Mouse (Mus musculus): ENCODE data around the gene Sim2. TPM values are rescaled to one million over a fixed set of nuclear protein-coding genes. Genes with fewer than 3 reads are reported as not detected.

Gene Sim2
- total RNA-seq, 2 experiments from 2014 or later = 0.30 to 0.47 TPM

- no peak for DNase-seq (ENCODE audit: low spot score in 2 of 2)
These were observed 6.2 kb upstream of the Sim2 start for GRCm38 (mm10) chr16:94078318-94079074.

GRCm38 (mm10) chr16:94079075-94079855 lies 5.5 kb upstream of the Sim2 start:
- no peak for DNase-seq (ENCODE audit: low spot score in 2 of 2)

DNA sequence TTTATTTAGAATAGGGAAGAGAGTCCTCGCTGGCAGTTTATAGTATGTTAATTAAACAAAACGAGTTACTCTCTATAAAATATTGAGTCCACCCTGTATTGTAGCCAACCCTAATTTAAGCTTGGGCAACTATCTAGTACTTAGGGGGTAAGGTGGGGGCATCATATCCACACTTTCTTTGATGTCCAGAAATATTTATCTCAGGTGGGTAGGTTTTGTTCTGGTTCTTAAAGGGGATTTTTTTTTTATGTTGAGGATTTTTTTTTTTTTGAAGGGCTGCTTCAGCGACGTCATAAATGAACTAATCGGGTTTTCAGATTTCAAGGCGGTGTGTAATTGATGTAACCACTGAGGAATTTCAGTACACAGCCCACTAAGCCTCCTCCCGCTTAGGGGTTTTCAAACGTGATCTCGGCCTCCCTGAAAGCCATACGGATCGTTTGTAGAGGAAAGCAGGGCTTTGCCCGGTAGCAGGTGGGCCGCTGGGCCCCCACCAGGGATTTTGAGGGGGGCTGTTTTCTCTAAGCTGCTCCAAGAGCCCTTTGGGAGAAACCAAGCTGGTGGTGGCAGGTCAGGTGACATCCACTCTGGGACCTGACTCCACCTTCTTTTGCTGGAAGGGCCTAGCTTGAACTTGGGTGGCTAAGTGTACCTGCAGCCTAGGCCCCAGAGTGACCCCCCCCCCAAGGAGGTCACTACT lies 4.7 kb upstream of the Sim2 start:
- DNase-seq (ENCODE audit: low spot score in 2 of 2) = no peak

DNA sequence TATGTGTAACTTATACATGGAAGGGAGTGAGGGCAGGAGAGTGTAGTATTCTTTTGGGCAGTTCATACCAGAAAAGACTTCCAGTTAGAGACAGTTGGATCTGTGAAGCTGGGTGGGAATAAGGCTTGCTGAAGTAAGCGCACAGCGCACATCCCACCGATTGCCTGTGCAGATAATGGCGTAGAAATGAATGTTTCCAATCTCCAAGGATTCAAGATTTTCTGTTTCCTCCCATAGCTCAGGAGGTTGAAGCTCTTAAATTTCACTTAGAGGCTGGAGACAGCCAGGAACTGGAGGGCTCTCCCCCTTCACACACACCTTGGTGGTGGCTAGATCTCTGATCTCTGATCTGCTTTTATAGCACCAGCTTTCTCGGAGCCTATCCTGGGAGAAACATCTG lies 3.1 kb upstream of the Sim2 start:
- no peak for DNase-seq (ENCODE audit: low spot score in 2 of 2)

GRCm38 (mm10) chr16:94081996-94082708 lies 2.6 kb upstream of the Sim2 start:
- DNase-seq (ENCODE audit: low spot score in 2 of 2) = no peak

DNA sequence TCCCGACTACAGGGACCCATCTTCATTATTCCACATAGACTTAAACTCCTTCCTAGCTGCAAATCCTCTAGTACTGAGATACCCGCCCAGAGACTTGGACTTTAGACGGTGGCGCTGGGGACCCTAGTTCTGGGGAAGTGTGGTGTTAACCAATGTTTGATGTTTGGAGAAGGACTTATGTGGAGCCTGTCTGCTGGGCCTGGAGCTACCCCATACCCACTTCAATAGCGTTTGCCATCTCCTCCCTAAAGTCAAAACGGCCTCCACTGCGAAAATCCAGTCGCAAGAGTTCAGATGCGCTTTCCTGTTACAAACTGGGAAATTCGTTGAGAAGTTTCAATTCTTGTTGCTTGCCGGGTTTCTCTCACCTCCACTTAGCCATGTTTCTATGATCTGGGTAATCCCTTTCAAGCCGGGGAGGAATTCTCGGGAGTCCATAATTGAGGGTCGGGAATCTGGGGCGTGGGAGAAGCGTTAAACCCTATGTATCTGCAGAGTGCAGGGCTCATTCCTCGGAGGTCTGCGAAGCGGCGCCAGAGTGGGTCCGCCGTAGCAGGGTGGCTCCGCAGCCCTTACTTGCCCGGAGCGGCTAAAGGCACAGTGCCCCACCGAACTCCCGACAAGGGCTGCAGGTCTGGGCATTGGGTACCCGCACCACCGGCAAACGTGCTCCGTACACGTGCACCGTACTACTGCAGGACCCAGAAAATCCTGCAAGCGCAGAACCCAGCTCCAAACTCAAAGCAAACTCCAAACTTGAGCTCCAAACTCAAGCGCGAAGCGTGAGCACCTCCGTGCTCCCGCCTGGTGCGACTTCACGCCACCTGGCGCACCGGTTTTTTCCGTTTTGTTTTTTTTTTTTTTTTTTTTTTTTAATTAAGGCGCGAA lies 1.5 kb upstream of the Sim2 start:
- DNase-seq (ENCODE audit: low spot score in 2 of 2) = no peak

- no peak for DNase-seq (ENCODE audit: low spot score in 2 of 2)
These were observed 744 bp upstream of the Sim2 start for GRCm38 (mm10) chr16:94083848-94084525.

DNA sequence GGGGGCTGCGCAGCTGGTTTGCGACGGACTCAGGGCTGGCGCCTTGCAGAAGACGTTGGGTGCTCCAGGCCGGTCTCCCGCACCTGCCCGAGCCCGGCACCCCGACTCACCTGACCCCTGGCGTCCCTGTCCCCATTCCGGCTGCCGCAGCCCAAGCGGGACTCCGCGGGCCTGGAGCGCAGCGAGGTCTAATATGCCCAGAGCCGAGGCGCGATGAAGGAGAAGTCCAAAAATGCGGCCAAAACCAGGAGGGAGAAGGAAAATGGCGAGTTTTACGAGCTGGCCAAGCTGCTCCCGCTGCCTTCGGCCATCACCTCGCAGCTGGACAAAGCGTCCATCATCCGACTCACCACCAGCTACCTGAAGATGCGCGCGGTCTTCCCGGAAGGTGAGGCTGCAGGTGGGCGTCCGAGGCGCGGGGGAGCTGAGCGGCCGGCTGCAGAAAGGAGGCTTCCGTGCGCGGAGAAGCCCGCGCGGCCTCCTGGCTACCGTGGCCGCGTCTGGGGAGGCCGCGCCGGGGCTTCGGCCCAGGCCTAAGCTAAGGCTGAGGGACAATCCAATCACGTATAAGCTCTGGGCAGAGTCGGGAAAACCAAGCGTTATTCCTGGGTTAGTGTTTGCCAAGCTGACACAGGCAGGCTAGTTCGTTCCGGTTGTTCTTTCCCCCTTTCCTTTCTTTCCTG lies 1.0 kb downstream of the Sim2 start:
- DNase-seq (ENCODE audit: low spot score in 2 of 2) = no peak

DNA sequence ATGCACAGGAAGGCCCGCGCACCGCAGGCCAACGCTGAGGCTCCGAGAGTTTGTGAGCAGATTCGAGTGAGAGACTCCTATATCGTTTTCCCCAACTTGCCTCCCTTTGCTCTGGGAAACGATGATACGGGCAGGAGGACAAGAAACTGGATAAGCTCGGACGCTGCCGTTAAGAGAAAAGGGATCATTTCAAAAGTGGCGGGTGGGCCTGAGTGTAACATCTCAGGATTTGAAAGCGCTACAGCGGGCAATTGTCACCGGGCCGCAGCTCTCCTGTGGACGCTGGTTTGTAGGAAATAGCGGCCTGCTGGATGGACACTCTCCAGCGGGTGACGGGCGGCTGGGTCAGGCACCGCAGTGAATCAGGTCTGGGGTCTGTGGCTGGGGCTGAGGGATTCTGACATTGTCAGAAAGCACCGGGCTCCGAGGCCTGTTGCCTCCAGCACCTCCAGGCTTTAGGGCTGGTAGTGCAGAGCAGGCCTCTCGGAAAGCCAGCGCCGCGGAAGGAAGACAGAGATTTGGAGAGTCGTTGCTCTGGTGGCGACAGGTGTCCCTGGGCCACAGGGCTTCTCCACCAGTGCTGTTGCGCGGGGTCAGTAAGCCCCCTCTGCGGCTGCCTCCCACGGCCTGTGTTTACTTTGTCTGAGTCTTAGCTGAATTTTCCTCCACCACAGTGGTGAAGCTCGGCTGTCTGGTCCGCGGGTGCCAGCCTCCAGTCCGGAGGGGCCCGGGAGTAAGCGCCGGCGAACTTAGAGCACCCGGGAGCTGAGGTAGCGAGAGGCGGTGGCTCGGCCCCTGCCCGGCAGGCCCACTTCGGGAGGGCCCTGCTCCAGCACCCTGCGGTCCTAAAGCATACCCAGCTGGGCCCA lies 2.2 kb downstream of the Sim2 start:
- no peak for DNase-seq (ENCODE audit: low spot score in 2 of 2)

DNA sequence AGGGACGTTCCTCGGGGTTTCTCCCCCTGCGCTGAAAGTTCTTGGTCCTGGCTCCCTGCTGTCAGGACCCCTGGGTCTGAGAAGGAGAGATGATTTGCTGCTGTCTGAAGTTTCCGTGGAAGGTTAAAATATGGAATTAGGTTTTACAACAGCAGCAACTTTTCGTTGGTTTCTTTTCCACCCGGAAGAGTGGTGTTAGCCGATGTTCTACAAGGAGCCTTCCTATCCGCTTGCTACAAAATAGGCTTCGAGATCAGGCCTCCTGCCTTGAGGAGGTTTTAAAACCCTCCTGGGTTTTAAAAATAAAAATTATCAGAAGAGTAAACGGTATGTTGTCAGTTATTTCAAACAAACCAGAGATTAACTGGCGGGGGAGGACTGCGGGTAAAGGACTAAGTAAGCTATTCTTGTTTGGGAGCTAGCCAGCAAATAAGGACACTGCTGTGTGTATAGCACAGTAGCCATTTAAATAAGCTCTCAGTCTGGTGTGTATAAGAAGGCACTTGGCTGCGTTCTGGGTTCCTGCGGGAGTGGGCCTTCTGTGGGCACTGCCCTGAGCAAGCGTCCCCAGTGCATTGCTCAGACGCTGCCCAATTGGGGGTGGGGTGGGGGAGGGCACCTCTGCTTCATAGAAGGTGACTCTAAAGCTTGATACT lies 3.0 kb downstream of the Sim2 start:
- DNase-seq (ENCODE audit: low spot score in 2 of 2) = no peak

DNA sequence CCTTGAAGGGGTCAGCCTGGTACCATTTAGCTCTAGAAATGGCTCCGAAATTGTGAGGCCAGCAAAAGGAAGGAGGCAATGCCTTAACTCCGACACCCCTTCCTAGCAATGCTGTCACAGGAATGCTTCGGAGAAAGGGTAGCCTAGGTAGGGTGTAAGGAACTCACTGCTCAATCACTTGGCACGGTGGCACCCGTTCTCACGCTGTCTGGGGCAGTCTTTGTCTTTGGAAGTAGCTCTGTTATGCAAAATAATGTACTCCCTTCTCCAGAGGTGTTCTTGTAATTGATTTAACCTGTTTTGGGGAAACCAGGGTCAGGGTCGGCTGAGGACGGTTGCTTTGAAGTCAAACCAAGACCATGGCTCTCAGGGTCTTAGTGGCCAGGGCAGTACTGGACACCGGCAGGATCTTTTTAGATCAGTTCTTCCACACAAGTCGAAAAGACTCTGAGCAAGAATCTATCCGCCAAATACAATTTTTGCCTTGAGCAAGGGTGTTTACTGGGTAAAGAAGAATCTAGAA lies 3.6 kb downstream of the Sim2 start:
- no peak for DNase-seq (ENCODE audit: low spot score in 2 of 2)

DNA sequence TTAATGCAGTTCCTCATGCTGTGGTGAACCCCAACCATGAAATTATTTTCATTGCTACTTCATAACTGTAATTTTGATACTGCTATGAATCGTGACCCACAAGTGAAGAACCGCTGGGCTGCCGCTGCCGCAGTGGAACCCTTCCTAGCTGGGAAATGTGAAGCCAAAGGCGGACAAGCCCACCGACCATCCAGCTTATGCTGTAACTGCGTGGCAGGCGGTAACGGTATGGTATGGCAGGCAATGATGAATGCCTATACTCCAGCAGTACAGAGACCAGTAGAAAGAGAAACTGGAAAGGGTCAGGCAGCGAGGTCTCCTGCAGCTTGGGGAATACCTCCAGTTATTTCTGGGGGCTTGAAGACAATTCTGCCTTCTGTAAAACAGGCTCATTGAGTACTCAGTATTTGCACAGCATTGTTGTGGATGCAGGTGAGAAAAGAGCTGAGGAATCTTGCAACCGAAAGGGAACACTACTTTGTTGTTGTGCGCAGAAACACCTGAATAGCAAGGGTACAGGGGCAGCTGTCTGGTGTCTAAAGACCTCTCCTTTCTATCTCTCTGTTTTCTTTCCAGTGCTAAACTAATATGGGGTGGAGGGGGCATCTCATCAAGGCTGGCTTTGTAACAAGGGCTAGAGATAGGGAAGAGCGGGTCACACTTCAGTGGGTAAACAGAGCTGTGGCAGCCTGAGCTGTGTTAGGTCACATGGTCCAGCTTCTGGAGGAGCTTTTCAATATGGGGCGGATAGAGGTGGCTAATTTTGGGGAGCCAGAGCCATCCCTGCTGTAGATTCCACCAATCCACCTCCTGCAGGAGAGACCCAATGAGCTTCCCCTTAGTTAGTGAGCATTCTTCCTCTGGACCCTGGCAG lies 4.3 kb downstream of the Sim2 start:
- DNase-seq (ENCODE audit: low spot score in 2 of 2) = no peak

GRCm38 (mm10) chr16:94092511-94093150 lies 7.9 kb downstream of the Sim2 start:
- DNase-seq (ENCODE audit: low spot score in 2 of 2) = no peak

DNA sequence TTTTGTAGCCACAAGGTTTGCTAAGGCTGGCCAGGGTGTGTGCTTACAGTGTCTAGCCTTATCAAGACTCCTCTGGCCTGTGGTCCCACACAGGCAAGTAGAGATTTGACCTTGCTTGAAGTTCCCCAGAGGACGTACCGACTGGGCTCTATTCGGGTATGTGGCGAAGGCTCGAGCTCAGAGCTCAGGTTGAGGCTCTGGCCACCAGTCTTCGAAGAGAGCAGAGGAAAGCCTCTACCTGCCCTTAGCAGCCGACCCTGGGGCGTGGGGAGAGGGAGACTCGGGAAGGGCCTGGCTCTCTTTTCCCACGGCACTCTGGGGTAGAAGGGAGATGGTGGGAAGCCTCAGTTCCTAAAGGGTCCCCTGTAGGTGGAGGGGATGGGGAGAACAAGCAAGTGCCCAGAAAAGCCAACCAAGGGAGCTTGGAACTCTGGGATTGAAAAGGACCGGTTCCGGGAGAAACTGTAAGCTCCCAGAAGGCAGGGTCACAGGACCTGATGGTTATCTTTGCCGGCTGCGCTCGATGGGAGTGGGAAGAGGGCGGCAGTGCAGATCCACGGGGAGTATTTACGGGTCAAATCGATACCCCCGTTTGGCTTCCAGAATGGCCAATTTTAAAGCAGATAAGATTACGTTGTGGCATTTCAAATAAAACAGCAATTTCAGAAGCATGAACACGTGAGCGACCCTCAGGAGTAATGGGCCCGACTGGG lies 8.6 kb downstream of the Sim2 start:
- DNase-seq (ENCODE audit: low spot score in 2 of 2) = no peak
